Mouse (Mus musculus): ENCODE data around the gene Ptgfrn.

The Ptgfrn gene

GRCm38 (mm10) chr3:101116431-101117385 lies 6.6 kb upstream of the Ptgfrn start:
- no peak for DNase-seq

GRCm38 (mm10) chr3:101112518-101112894 lies 2.4 kb upstream of the Ptgfrn start:
- DNase-seq = no peak

GRCm38 (mm10) chr3:101111848-101112517 lies 1.9 kb upstream of the Ptgfrn start:
- no peak for DNase-seq

- DNase-seq = no peak
Observed at GRCm38 (mm10) chr3:101111321-101111720, 1.2 kb upstream of the Ptgfrn start.

GRCm38 (mm10) chr3:101110838-101111103 lies 693 bp upstream of the Ptgfrn start:
- no peak for DNase-seq

GRCm38 (mm10) chr3:101109558-101110021 lies 488 bp downstream of the Ptgfrn start:
- DNase-seq = peak; percentile 33 to 52

- no peak for DNase-seq
Observed at GRCm38 (mm10) chr3:101108848-101109247, 1.2 kb downstream of the Ptgfrn start.

- DNase-seq = no peak
Observed at GRCm38 (mm10) chr3:101108282-101108681, 1.8 kb downstream of the Ptgfrn start.

GRCm38 (mm10) chr3:101106326-101106725 lies 3.8 kb downstream of the Ptgfrn start:
- no peak for DNase-seq

GRCm38 (mm10) chr3:101105486-101105885 lies 4.6 kb downstream of the Ptgfrn start:
- no peak for DNase-seq

- no peak for DNase-seq
Observed at GRCm38 (mm10) chr3:101104883-101105282, 5.2 kb downstream of the Ptgfrn start.

GRCm38 (mm10) chr3:101103770-101104169 lies 6.3 kb downstream of the Ptgfrn start:
- DNase-seq = no peak

GRCm38 (mm10) chr3:101102106-101102505 lies 8.0 kb downstream of the Ptgfrn start:
- DNase-seq = no peak

GRCm38 (mm10) chr3:101101184-101101583 lies 8.9 kb downstream of the Ptgfrn start:
- DNase-seq = no peak

GRCm38 (mm10) chr3:101099701-101100357 lies 10.2 kb downstream of the Ptgfrn start:
- DNase-seq = no peak

- DNase-seq = peak in 1 of 2 experiments; percentile 22
Observed at GRCm38 (mm10) chr3:101098073-101098472, 12.0 kb downstream of the Ptgfrn start.

GRCm38 (mm10) chr3:101097146-101097800 lies 12.8 kb downstream of the Ptgfrn start:
- DNase-seq = no peak

- no peak for DNase-seq
Observed at GRCm38 (mm10) chr3:101095761-101096449, 14.2 kb downstream of the Ptgfrn start.

GRCm38 (mm10) chr3:101092202-101092601 lies 17.9 kb downstream of the Ptgfrn start:
- DNase-seq = no peak

GRCm38 (mm10) chr3:101086584-101087445 lies 23.3 kb downstream of the Ptgfrn start:
- DNase-seq = no peak

GRCm38 (mm10) chr3:101080925-101081324 lies 29.2 kb downstream of the Ptgfrn start:
- no peak for DNase-seq
